Mouse (Mus musculus): ENCODE measurements around the gene Rnaseh1. TPM values are rescaled to one million over a fixed set of nuclear protein-coding genes. Genes with fewer than 3 reads are reported as not detected.

The Rnaseh1 gene
- polyA plus RNA-seq, 1 experiment: 16.7 TPM

DNA sequence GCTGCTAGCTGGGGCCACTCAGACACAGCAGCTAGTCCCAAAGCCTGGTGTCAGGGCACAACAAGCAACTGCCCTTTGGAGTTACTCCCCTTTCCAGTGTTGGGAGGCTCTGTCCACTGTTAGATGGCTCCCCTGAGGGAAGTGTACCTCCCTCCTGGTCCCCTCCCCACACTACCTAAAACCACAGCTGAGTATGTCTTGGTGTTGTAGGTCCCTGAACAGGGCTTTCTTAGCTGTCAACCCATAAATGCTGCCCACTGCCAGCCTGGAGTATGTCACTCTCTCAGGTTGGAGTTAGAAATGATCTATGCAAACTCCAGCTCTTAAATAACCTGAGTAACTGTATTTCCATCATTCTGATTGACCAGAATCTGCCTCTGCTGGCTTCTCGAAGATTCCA lies 26.8 kb upstream of the Rnaseh1 start:
- no peaks in the 10 kb centered on the region for H3K4me1 ChIP-seq (ENCODE audit: control insufficient read depth, insufficient read depth, low read length)
- no peak overlapping the region for H3K27ac ChIP-seq (ENCODE audit: insufficient read depth, low read length)
- no peak overlapping the region for H3K4me3 ChIP-seq (ENCODE audit: insufficient read depth, low read length)
- TF ChIP-seq POLR2A (IDR thresholded peaks at IDR 0.05; ENCODE audit: low read depth, low read length): no peak
- TF ChIP-seq CTCF (IDR thresholded peaks at IDR 0.05; ENCODE audit: borderline replicate concordance, insufficient read depth, low read length): no peak

DNA sequence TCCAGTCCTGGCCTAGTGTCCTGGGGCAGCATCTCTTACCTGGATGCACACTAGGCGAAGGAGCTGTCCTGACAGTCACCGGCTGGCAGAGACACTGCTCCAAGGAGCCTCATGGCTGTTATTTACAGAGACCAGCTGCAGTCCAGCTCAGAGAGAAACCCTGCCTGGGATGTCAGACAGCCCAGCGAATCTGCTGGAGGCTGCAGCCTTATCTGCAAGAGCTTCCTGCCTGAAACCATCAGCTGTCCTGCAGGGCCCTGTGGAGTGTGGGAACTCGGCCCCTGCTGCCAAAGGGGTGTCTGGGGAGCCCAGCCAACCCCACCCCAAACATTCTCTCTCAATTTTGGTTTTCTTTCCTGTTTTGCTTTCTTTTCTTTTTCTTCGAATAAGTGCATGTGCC lies 26.2 kb upstream of the Rnaseh1 start, which contains the start of gene Colec11:
Gene Colec11, minus strand, starts transcription at position 183 of the 400 bp plus-strand sequence.
- H3K4me3 ChIP-seq (ENCODE audit: insufficient read depth, low read length): no peak within 1 kb of the TSS
- TF ChIP-seq CTCF (IDR thresholded peaks at IDR 0.05; ENCODE audit: borderline replicate concordance, insufficient read depth, low read length): no peak
- no peak for TF ChIP-seq POLR2A (IDR thresholded peaks at IDR 0.05; ENCODE audit: low read depth, low read length)
- H3K4me1 ChIP-seq (ENCODE audit: control insufficient read depth, insufficient read depth, low read length): no peaks in the 10 kb centered on the region
- no peak within 1 kb of the TSS for H3K27ac ChIP-seq (ENCODE audit: insufficient read depth, low read length)

DNA sequence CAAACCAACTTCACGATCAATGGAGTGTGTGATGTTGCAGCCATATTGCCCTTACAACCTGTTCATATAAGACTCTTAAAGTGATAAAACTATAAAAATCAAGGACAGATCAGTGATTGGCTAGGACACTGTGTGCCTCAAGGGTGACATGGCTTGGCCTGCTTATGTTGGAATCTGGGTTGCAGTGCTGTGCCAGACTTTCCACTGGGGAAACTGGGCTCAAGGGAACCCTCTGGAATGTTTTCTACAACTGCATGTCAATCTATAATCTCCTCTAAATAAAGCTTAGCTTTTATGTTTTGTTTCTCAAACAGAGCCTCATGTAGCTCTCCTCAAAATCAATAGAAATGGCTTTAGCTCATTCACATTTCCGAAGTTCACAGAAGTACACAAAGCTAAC lies 25.2 kb upstream of the Rnaseh1 start:
- H3K27ac ChIP-seq (ENCODE audit: insufficient read depth, low read length): no peak overlapping the region
- TF ChIP-seq POLR2A (IDR thresholded peaks at IDR 0.05; ENCODE audit: low read depth, low read length): no peak
- no peak for TF ChIP-seq CTCF (IDR thresholded peaks at IDR 0.05; ENCODE audit: borderline replicate concordance, insufficient read depth, low read length)

DNA sequence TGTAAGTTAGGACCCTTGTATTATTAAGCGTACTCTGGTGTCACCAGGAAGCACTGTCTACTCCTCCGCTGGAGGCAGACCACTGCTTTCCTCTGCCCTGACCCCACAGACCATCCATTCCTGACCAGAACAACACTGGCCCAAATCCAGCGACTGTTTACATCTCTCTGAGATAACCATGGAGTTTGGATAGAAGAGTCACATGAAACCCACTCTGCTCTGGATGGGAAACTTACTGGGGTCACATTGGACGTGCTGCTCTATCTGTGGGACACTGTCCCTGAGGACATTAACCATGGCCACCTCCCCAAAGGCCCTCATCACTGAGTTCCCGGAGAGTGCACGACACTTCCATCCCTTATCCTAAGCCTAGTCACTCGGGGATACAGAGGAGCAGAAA lies 24.0 kb upstream of the Rnaseh1 start:
- Histone ChIP-seq H3K27ac (ENCODE audit: insufficient read depth, low read length) (no peak overlapping the region), H3K4me3 (ENCODE audit: insufficient read depth, low read length) (no peak overlapping the region), H3K4me1 (ENCODE audit: control insufficient read depth, insufficient read depth, low read length) (no peaks in the 10 kb centered on the region)
- no peak for TF ChIP-seq CTCF (IDR thresholded peaks at IDR 0.05; ENCODE audit: borderline replicate concordance, insufficient read depth, low read length)
- no peak for TF ChIP-seq POLR2A (IDR thresholded peaks at IDR 0.05; ENCODE audit: low read depth, low read length)

More for the DNA sequence above, 25.2 kb upstream of the Rnaseh1 start:
- H3K4me3 ChIP-seq (ENCODE audit: insufficient read depth, low read length): no peak overlapping the region
- no peaks in the 10 kb centered on the region for H3K4me1 ChIP-seq (ENCODE audit: control insufficient read depth, insufficient read depth, low read length)

DNA sequence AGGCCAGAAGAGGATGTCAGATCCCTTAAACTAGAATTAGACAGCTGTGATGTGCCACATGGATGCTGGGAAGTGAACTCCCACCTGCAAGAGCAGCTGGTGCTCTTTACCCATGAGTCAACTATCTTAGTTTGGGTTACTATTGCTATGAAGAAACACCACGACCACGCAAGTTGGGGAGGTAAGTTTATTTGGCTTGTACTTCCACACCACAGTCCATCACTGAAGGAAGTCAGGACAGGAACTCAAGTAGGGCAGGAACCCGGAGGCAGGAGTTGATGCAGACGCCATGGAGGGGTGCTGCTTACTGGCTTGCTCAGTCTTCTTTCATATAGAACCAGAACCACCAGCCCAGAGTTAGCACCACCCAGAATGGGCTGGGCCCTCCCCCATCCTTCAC lies 22.3 kb upstream of the Rnaseh1 start:
- Histone ChIP-seq H3K4me3 (ENCODE audit: insufficient read depth, low read length) (no peak overlapping the region), H3K27ac (ENCODE audit: insufficient read depth, low read length) (no peak overlapping the region), H3K4me1 (ENCODE audit: control insufficient read depth, insufficient read depth, low read length) (no peaks in the 10 kb centered on the region)
- TF ChIP-seq POLR2A (IDR thresholded peaks at IDR 0.05; ENCODE audit: low read depth, low read length): no peak; the same call in 1 of the 2 replicates
- TF ChIP-seq CTCF (IDR thresholded peaks at IDR 0.05; ENCODE audit: borderline replicate concordance, insufficient read depth, low read length): no peak

DNA sequence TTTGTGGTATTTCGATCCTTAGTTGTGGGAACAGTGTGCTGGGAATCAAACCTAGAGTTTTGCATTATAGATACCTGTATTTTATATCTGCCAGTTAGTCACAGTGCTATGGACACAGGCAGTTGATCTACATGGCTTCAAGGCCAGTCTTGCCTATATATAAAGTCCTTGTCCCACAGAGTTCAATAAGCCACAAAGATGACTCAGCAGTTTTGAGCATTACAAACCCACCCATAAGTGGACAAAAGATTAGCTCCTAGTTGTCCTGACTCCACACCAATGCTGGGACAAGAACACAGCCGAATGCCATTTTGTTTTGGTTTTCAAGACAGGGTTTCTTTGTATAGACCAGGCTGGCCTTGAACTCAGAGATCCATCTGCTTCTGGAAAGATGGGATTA lies 21.0 kb upstream of the Rnaseh1 start:
- TF ChIP-seq POLR2A (IDR thresholded peaks at IDR 0.05; ENCODE audit: low read depth, low read length): no peak
- no peak for TF ChIP-seq CTCF (IDR thresholded peaks at IDR 0.05; ENCODE audit: borderline replicate concordance, insufficient read depth, low read length)
- peaks cover 3% of the 10 kb centered on the region; the same call in 1 of the 2 replicates for H3K4me1 ChIP-seq (ENCODE audit: control insufficient read depth, insufficient read depth, low read length)
- no peak overlapping the region for H3K4me3 ChIP-seq (ENCODE audit: insufficient read depth, low read length)
- no peak overlapping the region for H3K27ac ChIP-seq (ENCODE audit: insufficient read depth, low read length)

DNA sequence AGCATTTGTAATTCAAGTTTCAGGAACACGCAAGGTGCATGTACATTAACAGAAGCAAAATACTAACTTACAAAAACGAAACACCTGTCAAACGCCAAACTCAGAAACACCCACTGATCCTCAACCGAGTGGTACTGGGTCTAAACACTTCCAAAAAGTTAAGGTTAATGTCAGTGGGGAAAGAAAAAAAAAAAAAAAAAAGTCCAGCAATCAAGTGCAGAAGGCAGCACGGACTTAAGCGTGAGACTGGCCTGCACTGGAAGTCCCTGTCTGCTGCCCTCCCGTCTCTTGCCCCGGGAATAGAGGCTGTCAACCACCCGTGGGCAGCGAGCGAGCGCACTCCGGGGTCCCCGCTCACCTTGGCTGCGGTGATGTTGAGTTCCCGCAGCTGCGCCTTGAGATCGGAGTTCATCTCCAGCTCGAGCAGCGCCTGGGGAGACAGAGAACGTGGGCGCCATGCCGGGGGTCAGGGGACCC lies 14.3 kb upstream of the Rnaseh1 start:
- TF ChIP-seq CTCF (IDR thresholded peaks at IDR 0.05; ENCODE audit: borderline replicate concordance, insufficient read depth, low read length): no peak
- TF ChIP-seq POLR2A (IDR thresholded peaks at IDR 0.05; ENCODE audit: low read depth, low read length): no peak
- Histone ChIP-seq H3K4me1 (ENCODE audit: control insufficient read depth, insufficient read depth, low read length) (peaks cover 3% of the 10 kb centered on the region; the same call in 1 of the 2 replicates), H3K27ac (ENCODE audit: insufficient read depth, low read length) (no peak overlapping the region), H3K4me3 (ENCODE audit: insufficient read depth, low read length) (peak overlapping the region; percentile 98)

DNA sequence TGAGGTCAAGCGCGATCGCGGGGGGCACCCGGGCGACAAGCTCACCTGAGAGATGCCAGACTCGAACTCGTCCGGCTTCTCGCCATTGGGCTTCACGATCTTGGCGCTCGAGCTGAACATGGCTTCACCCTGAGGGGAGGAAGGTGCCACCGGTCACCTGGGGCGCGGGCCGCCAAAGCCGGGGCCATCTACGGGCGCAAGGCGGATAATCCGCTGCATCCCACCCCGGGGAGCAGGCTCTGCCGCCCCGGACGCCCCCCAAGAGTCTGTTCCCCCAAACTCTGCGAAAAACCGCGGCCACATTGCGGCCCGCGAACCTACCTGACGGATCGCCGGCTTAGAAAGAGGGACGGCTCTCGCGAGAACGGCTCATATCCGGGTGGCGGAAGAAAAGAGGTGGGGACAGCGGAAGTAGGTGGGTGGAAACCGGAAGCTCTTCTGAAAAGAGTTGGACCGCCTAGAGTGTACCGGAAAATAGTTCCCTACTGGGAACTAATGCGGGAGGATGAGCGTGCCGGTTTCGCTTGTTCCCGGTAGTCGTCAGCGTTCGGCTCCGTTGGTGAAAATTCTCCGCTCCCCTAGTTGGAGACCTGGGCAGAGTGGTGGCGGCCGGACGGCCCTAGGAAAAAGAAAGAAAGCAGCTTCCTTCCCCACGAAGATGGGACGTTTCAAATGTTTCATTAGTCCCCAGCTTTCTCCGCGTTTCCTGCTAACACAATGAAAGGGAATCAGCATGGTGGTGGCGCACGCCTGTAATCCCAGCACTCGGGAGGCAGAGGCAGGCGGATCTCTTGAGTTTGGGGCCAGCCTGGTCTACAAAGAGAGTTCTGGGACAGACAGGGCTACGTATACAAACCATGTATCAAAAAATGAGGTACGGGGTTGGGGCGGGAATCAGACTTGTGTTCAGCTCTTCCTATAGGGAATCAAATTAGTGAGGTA lies 13.6 kb upstream of the Rnaseh1 start, which contains the start of gene Rps7:
Gene Rps7, minus strand, starts transcription at position 419 of the 942 bp plus-strand sequence.
- peaks cover 3% of the 10 kb centered on the region; the same call in 1 of the 2 replicates for H3K4me1 ChIP-seq (ENCODE audit: control insufficient read depth, insufficient read depth, low read length)

DNA sequence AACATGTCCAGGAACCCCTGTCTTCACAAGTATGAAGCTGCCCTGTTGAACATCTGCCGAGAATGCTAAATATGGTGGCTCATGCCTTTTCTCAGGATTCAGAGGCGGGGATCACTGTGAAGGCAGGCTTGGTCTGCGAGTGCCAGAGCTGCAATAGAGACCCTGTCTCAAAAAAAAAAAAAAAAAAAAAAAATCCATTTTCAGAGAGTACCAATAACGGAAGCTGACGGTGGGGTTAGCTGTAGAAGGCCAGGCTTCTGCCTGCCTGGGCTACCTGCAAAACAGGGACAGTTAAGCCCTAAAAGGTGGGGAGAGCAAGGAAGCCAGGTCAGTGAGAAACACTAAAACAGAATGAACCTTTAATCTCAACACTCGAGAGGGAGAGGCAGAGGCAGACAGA lies 12.9 kb upstream of the Rnaseh1 start:
- no peak for TF ChIP-seq CTCF (IDR thresholded peaks at IDR 0.05; ENCODE audit: borderline replicate concordance, insufficient read depth, low read length)
- TF ChIP-seq POLR2A (IDR thresholded peaks at IDR 0.05; ENCODE audit: low read depth, low read length): no peak
- Histone ChIP-seq H3K4me1 (ENCODE audit: control insufficient read depth, insufficient read depth, low read length) (peaks cover 3% of the 10 kb centered on the region; the same call in 1 of the 2 replicates), H3K4me3 (ENCODE audit: insufficient read depth, low read length) (peak overlapping the region; percentile 54), H3K27ac (ENCODE audit: insufficient read depth, low read length) (no peak overlapping the region)

More for the DNA sequence above, 13.6 kb upstream of the Rnaseh1 start, which contains the start of gene Rps7:
- peak within 1 kb of the TSS; percentile 24; the same call in 1 of the 2 replicates for H3K27ac ChIP-seq (ENCODE audit: insufficient read depth, low read length)
- TF ChIP-seq CTCF (IDR thresholded peaks at IDR 0.05; ENCODE audit: borderline replicate concordance, insufficient read depth, low read length) (no peak), POLR2A (IDR thresholded peaks at IDR 0.05; ENCODE audit: low read depth, low read length) (peak; percentile 92)
- H3K4me3 ChIP-seq (ENCODE audit: insufficient read depth, low read length): peak within 1 kb of the TSS; percentile 98

DNA sequence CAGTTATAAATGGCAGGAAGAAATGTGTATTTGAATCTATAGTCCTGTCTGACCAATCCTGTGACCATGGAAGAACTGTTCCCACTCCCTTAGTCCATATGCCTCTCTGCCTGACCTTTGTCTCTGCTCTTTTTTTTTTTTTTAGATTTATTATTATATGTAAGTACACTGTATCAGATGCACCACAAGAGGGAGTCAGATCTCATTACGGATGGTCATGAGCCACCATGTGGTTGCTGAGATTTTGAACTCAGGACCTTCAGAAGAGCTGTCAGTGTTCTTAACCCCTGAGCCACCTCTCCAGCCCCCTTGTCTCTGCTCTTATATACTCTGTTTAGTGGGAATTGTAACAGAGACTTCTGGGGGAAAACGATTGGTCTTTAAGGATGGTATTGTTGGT lies 10.6 kb upstream of the Rnaseh1 start:
- Histone ChIP-seq H3K4me3 (ENCODE audit: insufficient read depth, low read length) (no peak overlapping the region), H3K4me1 (ENCODE audit: control insufficient read depth, insufficient read depth, low read length) (no peaks in the 10 kb centered on the region), H3K27ac (ENCODE audit: insufficient read depth, low read length) (no peak overlapping the region)
- no peak for TF ChIP-seq CTCF (IDR thresholded peaks at IDR 0.05; ENCODE audit: borderline replicate concordance, insufficient read depth, low read length)
- TF ChIP-seq POLR2A (IDR thresholded peaks at IDR 0.05; ENCODE audit: low read depth, low read length): no peak

All from embryonic fibroblast, embryonic 13.5 days (primary cell).